Mouse (Mus musculus) heart, embryonic 13.5 days (tissue): ENCODE measurements around the gene Cldn18. TPM values are rescaled to one million over a fixed set of nuclear protein-coding genes. Genes with fewer than 3 reads are reported as not detected.

Experiments used
- ATAC-seq: fragments of 200-750 bp; cut with Nextera tagmentation; 2 replicates; pipeline ENCODE4 v1.8.0; 2017; ENCODE audit warnings: moderate TSS enrichment; ENCODE audit not compliant: insufficient number of reproducible peaks, low FRiP score, low TSS enrichment; ENCODE audit errors: extremely low read depth
- H3K27ac ChIP-seq: fragments of 300-500 bp; sonication (generic); replicated peaks from 2 replicates; pipeline ENCODE4 v1.5.1; 2015; ENCODE audit warnings: moderate library complexity, mild to moderate bottlenecking, inconsistent platforms
- H3K27me3 ChIP-seq: fragments of 300-500 bp; sonication (generic); replicated peaks from 2 replicates; pipeline ENCODE4 v1.6.1; 2015; ENCODE audit warnings: mild to moderate bottlenecking, inconsistent platforms
- H3K36me3 ChIP-seq: fragments of 300-500 bp; sonication (generic); 2 replicates; pipeline ENCODE4 v1.6.1; 2015; ENCODE audit warnings: mild to moderate bottlenecking, inconsistent platforms
- H3K4me1 ChIP-seq: fragments of 300-500 bp; sonication (generic); 2 replicates; pipeline ENCODE4 v1.6.1; 2015; ENCODE audit warnings: inconsistent platforms
- H3K4me2 ChIP-seq: fragments of 300-500 bp; sonication (generic); 2 replicates; pipeline ENCODE4 v1.6.1; 2015; ENCODE audit warnings: inconsistent platforms, mild to moderate bottlenecking, moderate library complexity
- H3K4me3 ChIP-seq: fragments of 300-500 bp; sonication (generic); 2 replicates; pipeline ENCODE4 v1.5.1; 2015; ENCODE audit warnings: moderate library complexity, mild to moderate bottlenecking, inconsistent platforms
- H3K9ac ChIP-seq: fragments of 300-500 bp; sonication (generic); 2 replicates; pipeline ENCODE4 v1.6.1; 2015; ENCODE audit warnings: inconsistent platforms, mild to moderate bottlenecking, moderate library complexity
- H3K9me3 ChIP-seq: fragments of 300-500 bp; sonication (generic); 2 replicates; pipeline ENCODE4 v1.6.1; 2016; ENCODE audit warnings: inconsistent platforms
- WGBS: fragments of 180-500 bp; shearing (Covaris S2); methylation state at CpG from one replicate; pipeline ENCODE4 v1.1.7; 2015; ENCODE audit warnings: mixed read lengths; 5-methylcytosine and 5-hydroxymethylcytosine counted together
- polyA plus RNA-seq: library from polyadenylated mRNA; unstranded; fragments of >200 nt; fragmentation: Nextera tagmentation; extraction: Ambion mirVana; gene quantifications from 2 replicates; pipeline ENCODE4 v1.2.1, GENCODE M21; 2015

Cldn18 gene
- polyA plus RNA-seq, 1 experiment from 2014 or later: 3.3 TPM

GRCm38 (mm10) chr9:99681980-99682570 is 35.0 kb downstream of the Cldn18 start:
- no peaks in the 10 kb centered on the region for H3K36me3 ChIP-seq
- peak overlapping the region; percentile 32 for H3K4me3 ChIP-seq
- no peaks in the 10 kb centered on the region for H3K27me3 ChIP-seq
- H3K4me2 ChIP-seq: peak overlapping the region; percentile 61
- peak overlapping the region; percentile 72 for H3K27ac ChIP-seq
- no peak overlapping the region for H3K9ac ChIP-seq
- 30% methylated on average over 21 of the region's 21 CpGs for WGBS
- ATAC-seq: no peak
- peaks cover 17% of the 10 kb centered on the region for H3K4me1 ChIP-seq
- H3K9me3 ChIP-seq: no peaks in the 10 kb centered on the region

DNA sequence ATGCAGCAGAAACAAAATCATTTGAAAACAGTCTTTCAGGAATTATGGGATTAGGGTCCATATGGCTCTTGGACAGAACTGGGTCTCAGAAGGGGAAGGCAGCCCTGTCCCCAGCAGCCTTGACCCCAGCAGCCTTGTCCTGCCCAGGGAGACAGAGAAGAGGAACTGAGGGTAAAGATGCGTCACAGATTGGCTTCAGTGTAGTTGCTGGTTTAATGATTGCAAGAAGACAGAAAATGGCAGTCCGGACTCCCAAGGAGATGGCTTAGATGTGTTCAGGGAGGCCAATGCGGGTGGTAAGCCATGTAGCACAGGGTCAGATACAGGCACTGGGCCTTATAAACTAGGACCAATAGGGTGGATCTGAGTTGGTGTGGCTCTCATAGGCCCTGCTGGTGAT is 41.4 kb downstream of the Cldn18 start:
- no peaks in the 10 kb centered on the region for H3K4me1 ChIP-seq
- no peaks in the 10 kb centered on the region for H3K27me3 ChIP-seq
- no peak overlapping the region for H3K27ac ChIP-seq
- no peaks in the 10 kb centered on the region for H3K9me3 ChIP-seq
- 0 out of 2 replicates have a peak, but pooled peaks cover 10% of the 10 kb centered on the region for H3K36me3 ChIP-seq
- H3K9ac ChIP-seq: no peak overlapping the region
- no peak overlapping the region for H3K4me3 ChIP-seq
- 85% methylated on average over 3 of the region's 3 CpGs for WGBS
- ATAC-seq: no peak
- no peak overlapping the region for H3K4me2 ChIP-seq

DNA sequence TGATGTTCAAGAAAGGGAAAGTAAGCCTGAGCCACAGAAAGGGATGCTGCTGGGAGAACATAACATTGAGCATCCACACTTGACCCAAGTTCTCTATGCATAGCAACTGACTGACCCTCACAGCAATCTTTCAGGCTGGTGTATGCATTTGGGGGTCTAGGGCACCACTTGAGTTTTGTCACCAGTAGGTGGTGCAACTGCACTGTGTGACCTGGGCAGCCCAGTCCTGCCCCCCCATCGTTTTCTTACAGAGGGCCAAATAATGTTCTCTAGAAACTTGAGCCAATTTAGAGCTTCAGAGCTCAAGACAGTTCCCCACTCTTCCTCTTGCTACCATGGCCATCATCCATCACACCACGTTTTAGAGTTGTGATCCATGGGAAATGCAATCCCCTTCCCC is 45.5 kb downstream of the Cldn18 start:
- no peaks in the 10 kb centered on the region for H3K4me1 ChIP-seq
- peaks cover 49% of the 10 kb centered on the region for H3K36me3 ChIP-seq
- H3K4me3 ChIP-seq: no peak overlapping the region
- ATAC-seq: no peak
- H3K9me3 ChIP-seq: peaks cover 3% of the 10 kb centered on the region; the same call in 1 of the 2 replicates
- H3K27me3 ChIP-seq: no peaks in the 10 kb centered on the region
- H3K9ac ChIP-seq: no peak overlapping the region
- H3K4me2 ChIP-seq: no peak overlapping the region
- H3K27ac ChIP-seq: no peak overlapping the region
- 42% methylated on average over 2 of the region's 2 CpGs for WGBS

DNA sequence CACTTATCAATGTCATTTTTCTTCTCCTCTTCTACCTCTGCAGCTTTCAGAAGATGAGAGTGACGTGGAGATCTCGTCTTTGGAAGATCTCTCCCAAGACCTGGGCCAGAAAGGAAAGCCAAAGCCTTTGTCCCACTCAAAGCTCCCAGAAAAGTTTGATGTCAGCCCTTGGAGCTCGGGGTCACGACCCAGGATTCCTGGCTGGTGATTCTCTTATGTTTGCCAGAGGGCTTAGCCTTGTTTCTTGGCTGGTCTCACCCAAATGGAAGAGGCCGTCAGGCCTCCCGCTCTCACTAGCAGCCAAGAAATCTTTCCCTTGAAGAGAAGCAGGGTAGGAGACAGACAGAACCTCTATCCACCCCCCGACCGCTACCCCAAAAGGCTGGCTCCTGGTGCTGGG is 49.5 kb downstream of the Cldn18 start:
- no peak overlapping the region for H3K4me3 ChIP-seq
- H3K4me1 ChIP-seq: no peaks in the 10 kb centered on the region
- ATAC-seq: no peak
- H3K9ac ChIP-seq: no peak overlapping the region
- peaks cover 81% of the 10 kb centered on the region for H3K36me3 ChIP-seq
- H3K9me3 ChIP-seq: peaks cover 3% of the 10 kb centered on the region; the same call in 1 of the 2 replicates
- no peak overlapping the region for H3K27ac ChIP-seq
- H3K4me2 ChIP-seq: no peak overlapping the region
- no peaks in the 10 kb centered on the region for H3K27me3 ChIP-seq
- 75% methylated on average over 8 of the region's 8 CpGs for WGBS

DNA sequence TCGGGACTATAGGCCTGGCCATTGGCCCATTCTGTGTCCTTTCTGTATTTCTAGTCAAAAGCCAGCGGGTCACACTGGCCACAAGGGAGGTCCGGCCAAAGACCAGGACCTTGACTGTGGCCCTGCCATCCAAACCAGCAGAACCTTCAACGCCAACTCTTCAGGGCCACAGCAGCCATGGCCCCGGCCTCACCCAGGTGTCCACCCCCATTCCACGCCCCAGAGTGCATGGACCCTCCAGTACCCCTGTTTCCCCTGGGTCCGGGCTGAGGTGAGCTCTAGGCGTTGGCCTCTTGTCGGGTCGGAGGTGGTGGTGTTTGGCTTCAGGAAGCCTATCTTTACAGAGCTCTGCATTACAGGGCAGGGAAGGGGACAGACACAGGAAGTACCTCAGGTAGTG is 54.2 kb downstream of the Cldn18 start:
- WGBS: 85% methylated on average over 10 of the region's 10 CpGs
- H3K4me1 ChIP-seq: peaks cover 17% of the 10 kb centered on the region
- no peak overlapping the region for H3K4me3 ChIP-seq
- ATAC-seq: no peak; the same call in 1 of the 2 replicates
- no peak overlapping the region for H3K4me2 ChIP-seq
- H3K27ac ChIP-seq: no peak overlapping the region
- no peaks in the 10 kb centered on the region for H3K27me3 ChIP-seq
- peaks cover 86% of the 10 kb centered on the region for H3K36me3 ChIP-seq
- H3K9ac ChIP-seq: no peak overlapping the region
- no peaks in the 10 kb centered on the region for H3K9me3 ChIP-seq

DNA sequence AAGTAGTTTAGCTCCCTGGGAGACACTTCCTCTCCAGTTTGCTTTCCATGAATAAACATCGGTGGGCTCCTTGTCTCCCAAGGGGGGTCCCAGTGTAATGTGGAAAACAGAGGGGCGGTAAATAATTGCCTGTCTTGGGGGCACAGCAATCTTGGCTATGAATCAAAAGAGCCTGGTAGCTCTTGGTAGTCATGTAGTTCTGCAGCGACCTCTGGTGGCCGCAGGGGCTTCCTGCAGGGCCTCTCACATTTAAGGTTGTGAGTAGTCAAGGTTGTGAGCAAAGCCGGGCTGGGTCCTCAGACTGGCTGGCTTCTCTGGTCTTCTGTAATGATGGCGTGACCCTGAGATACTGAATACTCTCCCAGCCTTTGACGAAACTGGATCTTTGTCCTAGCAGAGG is 54.7 kb downstream of the Cldn18 start:
- 29% methylated on average over 7 of the region's 7 CpGs for WGBS
- Histone ChIP-seq H3K27me3 (no peaks in the 10 kb centered on the region), H3K9ac (no peak overlapping the region; the same call in 1 of the 2 replicates), H3K9me3 (no peaks in the 10 kb centered on the region), H3K4me1 (peaks cover 17% of the 10 kb centered on the region), H3K36me3 (peaks cover 83% of the 10 kb centered on the region), H3K4me3 (no peak overlapping the region), H3K27ac (peak overlapping the region; percentile 50; the same call in 1 of the 2 replicates), H3K4me2 (no peak overlapping the region)
- no peak for ATAC-seq

DNA sequence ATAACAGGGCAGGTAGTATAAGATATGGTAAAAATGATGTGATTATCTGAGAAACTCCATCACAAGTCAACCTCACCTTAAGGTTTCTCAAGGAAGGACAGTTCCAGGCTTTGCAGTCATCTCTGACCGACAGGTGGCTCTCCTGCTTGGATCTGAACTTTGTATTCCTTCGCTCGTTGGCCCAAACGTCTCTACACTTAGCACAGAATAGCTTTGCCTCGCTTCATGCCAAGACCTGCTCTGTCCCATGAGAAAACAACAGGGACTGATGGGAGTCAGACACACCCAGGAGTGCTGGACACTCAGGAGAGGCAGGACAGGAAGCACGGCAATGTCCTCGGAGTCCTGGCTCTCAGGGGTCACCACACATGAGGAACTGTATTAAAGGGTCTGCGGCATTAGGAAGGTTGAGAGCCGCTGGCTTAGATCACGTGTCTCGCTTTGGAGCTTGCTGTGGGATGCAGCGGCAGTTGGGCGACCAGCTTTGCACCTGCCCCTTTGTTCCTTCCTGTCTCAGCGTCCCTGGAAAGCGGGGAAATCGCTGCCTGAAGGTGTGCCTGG is 55.4 kb downstream of the Cldn18 start:
- Histone ChIP-seq H3K4me3 (no peak overlapping the region), H3K4me2 (no peak overlapping the region), H3K27ac (peak overlapping the region; percentile 50), H3K9me3 (no peaks in the 10 kb centered on the region), H3K36me3 (peaks cover 83% of the 10 kb centered on the region), H3K27me3 (no peaks in the 10 kb centered on the region), H3K9ac (no peak overlapping the region; the same call in 1 of the 2 replicates), H3K4me1 (peaks cover 17% of the 10 kb centered on the region)
- 69% methylated on average over 16 of the region's 16 CpGs for WGBS
- ATAC-seq: no peak

GRCm38 (mm10) chr9:99660756-99661155 is 56.3 kb downstream of the Cldn18 start:
- H3K9me3 ChIP-seq: no peaks in the 10 kb centered on the region
- ATAC-seq: no peak
- peaks cover 83% of the 10 kb centered on the region for H3K36me3 ChIP-seq
- H3K4me1 ChIP-seq: peaks cover 17% of the 10 kb centered on the region
- H3K4me3 ChIP-seq: no peak overlapping the region
- H3K27ac ChIP-seq: no peak overlapping the region; the same call in 1 of the 2 replicates
- H3K4me2 ChIP-seq: no peak overlapping the region
- 55% methylated on average over 10 of the region's 10 CpGs for WGBS
- peak overlapping the region; percentile 24; the same call in 1 of the 2 replicates for H3K9ac ChIP-seq
- H3K27me3 ChIP-seq: no peaks in the 10 kb centered on the region

- Histone ChIP-seq H3K4me3 (no peak overlapping the region), H3K27ac (no peak overlapping the region), H3K4me1 (no peaks in the 10 kb centered on the region), H3K4me2 (no peak overlapping the region), H3K9me3 (no peaks in the 10 kb centered on the region), H3K9ac (no peak overlapping the region), H3K27me3 (no peaks in the 10 kb centered on the region), H3K36me3 (peaks cover 93% of the 10 kb centered on the region)
- no peak for ATAC-seq
- 86% methylated on average over 6 of the region's 6 CpGs for WGBS
Observed at GRCm38 (mm10) chr9:99646102-99646501, 71.0 kb downstream of the Cldn18 start.

- no peak for ATAC-seq
- whole genome bisulfite sequencing: 80% methylated on average over 6 of the region's 6 CpGs
- Histone ChIP-seq H3K9ac (no peak overlapping the region), H3K27me3 (no peaks in the 10 kb centered on the region), H3K4me1 (no peaks in the 10 kb centered on the region), H3K4me2 (no peak overlapping the region), H3K27ac (no peak overlapping the region), H3K9me3 (no peaks in the 10 kb centered on the region), H3K36me3 (peaks cover 89% of the 10 kb centered on the region), H3K4me3 (no peak overlapping the region)
Observed at GRCm38 (mm10) chr9:99645416-99645815, 71.7 kb downstream of the Cldn18 start.

DNA sequence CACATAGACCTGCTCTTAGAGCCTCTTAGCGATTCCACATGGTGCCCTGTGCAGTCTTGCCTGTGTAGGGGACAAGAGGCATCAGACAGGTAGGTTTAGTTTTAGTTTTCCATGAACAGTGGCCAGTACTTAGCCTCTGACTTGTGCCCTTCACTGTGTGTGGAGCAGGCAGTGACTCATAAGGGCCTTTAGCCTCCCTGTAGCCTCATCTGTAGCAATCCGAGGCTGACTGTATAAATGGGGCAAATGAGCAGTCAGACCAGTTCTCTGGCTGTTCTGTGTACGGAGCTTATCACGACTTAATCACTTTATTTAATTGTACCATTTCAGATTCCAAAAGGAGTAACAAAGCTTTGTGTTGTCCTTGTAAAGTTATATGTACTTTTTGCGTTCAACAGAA is 77.1 kb downstream of the Cldn18 start:
- H3K36me3 ChIP-seq: peaks cover 88% of the 10 kb centered on the region
- H3K4me2 ChIP-seq: no peak overlapping the region
- ATAC-seq: no peak
- no peaks in the 10 kb centered on the region for H3K9me3 ChIP-seq
- peaks cover 3% of the 10 kb centered on the region; the same call in 1 of the 2 replicates for H3K4me1 ChIP-seq
- 83% methylated on average over 5 of the region's 5 CpGs for WGBS
- no peak overlapping the region for H3K9ac ChIP-seq
- no peaks in the 10 kb centered on the region for H3K27me3 ChIP-seq
- no peak overlapping the region for H3K27ac ChIP-seq
- no peak overlapping the region for H3K4me3 ChIP-seq
